Mouse (Mus musculus): ENCODE results near the gene Kremen1. TPM values are rescaled to one million over a fixed set of nuclear protein-coding genes. Genes with fewer than 3 reads are reported as not detected.
A peak's percentile ranks its signal among the peaks of the same experiment; 100 is the strongest.

Kremen1 gene
- polyA plus RNA-seq, 1 experiment, result 13.4 TPM

- Histone ChIP-seq H3K27ac (ENCODE audit: insufficient read depth, low read depth, low read length) (no peak overlapping the region), H3K4me1 (ENCODE audit: control insufficient read depth, insufficient read depth, low read length) (peaks cover 10% of the 10 kb centered on the region), H3K4me3 (ENCODE audit: insufficient read depth, low read length) (no peak overlapping the region)
- TF ChIP-seq POLR2A (IDR thresholded peaks at IDR 0.05; ENCODE audit: borderline replicate concordance, low read depth, low read length), result no peak
- no peak for TF ChIP-seq CTCF (IDR thresholded peaks at IDR 0.05; ENCODE audit: low read depth, low read length)
These were observed 97.9 kb downstream of the Kremen1 start for GRCm38 (mm10) chr11:5163421-5163820.

DNA sequence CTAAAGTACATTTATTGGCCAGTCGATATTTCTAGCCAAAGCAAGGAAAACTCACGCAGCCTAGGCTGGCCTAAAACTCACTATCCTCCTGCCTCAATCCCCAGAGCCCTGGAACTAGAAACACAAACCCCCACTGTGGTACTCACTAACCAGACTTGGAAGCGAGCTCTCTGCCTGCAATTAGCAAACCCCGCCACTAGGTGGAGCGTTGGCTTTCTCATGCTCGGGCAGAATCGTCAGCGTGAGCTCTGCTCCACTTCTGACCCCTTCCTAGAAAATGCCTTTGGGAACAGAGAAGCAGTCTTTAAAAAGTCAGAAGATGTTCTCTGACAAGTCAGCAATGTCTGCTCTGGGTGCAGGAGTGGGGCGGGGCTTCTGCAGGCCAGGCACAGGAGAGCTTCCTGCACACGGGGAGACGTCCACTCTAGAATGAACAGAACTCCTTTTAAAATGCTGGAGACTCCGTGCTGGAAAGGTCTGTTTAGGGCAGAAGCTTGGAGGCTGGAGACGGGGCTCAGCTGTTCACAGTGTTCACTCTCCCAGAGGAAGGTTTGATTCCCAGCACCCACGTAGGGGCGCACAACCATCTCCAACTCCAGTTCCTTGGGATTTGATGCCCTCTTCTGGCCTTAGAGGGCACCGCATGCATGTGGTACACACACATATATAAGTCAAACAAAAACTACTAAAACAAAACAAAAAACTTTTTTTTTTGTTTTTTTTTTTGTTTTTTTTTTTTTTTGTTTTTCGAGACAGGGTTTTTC is 100.5 kb downstream of the Kremen1 start:
- Histone ChIP-seq H3K4me1 (ENCODE audit: control insufficient read depth, insufficient read depth, low read length) (peaks cover 10% of the 10 kb centered on the region), H3K27ac (ENCODE audit: insufficient read depth, low read depth, low read length) (no peak overlapping the region), H3K4me3 (ENCODE audit: insufficient read depth, low read length) (no peak overlapping the region)
- TF ChIP-seq CTCF (IDR thresholded peaks at IDR 0.05; ENCODE audit: low read depth, low read length) (no peak; the same call in 1 of the 2 replicates), POLR2A (IDR thresholded peaks at IDR 0.05; ENCODE audit: borderline replicate concordance, low read depth, low read length) (no peak)

GRCm38 (mm10) chr11:5158056-5158455 is 103.3 kb downstream of the Kremen1 start:
- no peak overlapping the region for H3K4me3 ChIP-seq (ENCODE audit: insufficient read depth, low read length)
- TF ChIP-seq CTCF (IDR thresholded peaks at IDR 0.05; ENCODE audit: low read depth, low read length) (no peak), POLR2A (IDR thresholded peaks at IDR 0.05; ENCODE audit: borderline replicate concordance, low read depth, low read length) (no peak)
- H3K27ac ChIP-seq (ENCODE audit: insufficient read depth, low read depth, low read length), result no peak overlapping the region
- peaks cover under 1% of the 10 kb centered on the region for H3K4me1 ChIP-seq (ENCODE audit: control insufficient read depth, insufficient read depth, low read length)

GRCm38 (mm10) chr11:5154961-5155805 is 106.2 kb downstream of the Kremen1 start:
- no peak overlapping the region for H3K27ac ChIP-seq (ENCODE audit: insufficient read depth, low read depth, low read length)
- H3K4me3 ChIP-seq (ENCODE audit: insufficient read depth, low read length), result no peak overlapping the region
- TF ChIP-seq CTCF (IDR thresholded peaks at IDR 0.05; ENCODE audit: low read depth, low read length), result no peak
- no peak for TF ChIP-seq POLR2A (IDR thresholded peaks at IDR 0.05; ENCODE audit: borderline replicate concordance, low read depth, low read length)
- H3K4me1 ChIP-seq (ENCODE audit: control insufficient read depth, insufficient read depth, low read length), result 0 out of 2 replicates have a peak, but pooled peaks cover 2% of the 10 kb centered on the region

GRCm38 (mm10) chr11:5151680-5152337 is 109.5 kb downstream of the Kremen1 start, which contains the start of gene Emid1:
Gene Emid1 (minus strand): TSS chr11:5152257.
- TF ChIP-seq CTCF (IDR thresholded peaks at IDR 0.05; ENCODE audit: low read depth, low read length) (no peak), POLR2A (IDR thresholded peaks at IDR 0.05; ENCODE audit: borderline replicate concordance, low read depth, low read length) (no peak)
- no peak within 1 kb of the TSS for H3K27ac ChIP-seq (ENCODE audit: insufficient read depth, low read depth, low read length)
- peak within 1 kb of the TSS; percentile 32 for H3K4me3 ChIP-seq (ENCODE audit: insufficient read depth, low read length)
- H3K4me1 ChIP-seq (ENCODE audit: control insufficient read depth, insufficient read depth, low read length), result 0 out of 2 replicates have a peak, but pooled peaks cover 2% of the 10 kb centered on the region

DNA sequence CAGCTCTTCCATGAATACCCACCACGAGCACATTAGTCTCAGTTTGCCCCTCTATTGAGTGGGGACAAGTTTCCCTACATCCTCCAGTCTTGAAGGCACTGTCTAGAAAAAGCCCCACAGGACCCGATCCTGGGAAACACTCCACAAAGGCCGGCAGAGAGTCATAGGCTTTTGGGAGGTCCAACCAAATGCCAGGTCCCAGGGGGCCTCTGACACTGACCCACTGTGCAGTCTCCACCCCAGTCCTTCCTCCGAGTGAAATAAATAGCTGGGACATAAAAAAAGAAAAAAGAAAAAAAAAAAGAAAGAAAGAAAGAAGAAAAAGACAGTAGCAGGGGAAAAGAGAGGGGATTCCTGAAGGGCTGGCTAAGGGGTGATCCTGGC is 110.1 kb downstream of the Kremen1 start:
- Histone ChIP-seq H3K4me1 (ENCODE audit: control insufficient read depth, insufficient read depth, low read length) (0 out of 2 replicates have a peak, but pooled peaks cover 2% of the 10 kb centered on the region), H3K27ac (ENCODE audit: insufficient read depth, low read depth, low read length) (no peak overlapping the region), H3K4me3 (ENCODE audit: insufficient read depth, low read length) (no peak overlapping the region)
- TF ChIP-seq POLR2A (IDR thresholded peaks at IDR 0.05; ENCODE audit: borderline replicate concordance, low read depth, low read length) (no peak), CTCF (IDR thresholded peaks at IDR 0.05; ENCODE audit: low read depth, low read length) (no peak)

GRCm38 (mm10) chr11:5150416-5151246 is 110.7 kb downstream of the Kremen1 start:
- Histone ChIP-seq H3K4me3 (ENCODE audit: insufficient read depth, low read length) (no peak overlapping the region), H3K4me1 (ENCODE audit: control insufficient read depth, insufficient read depth, low read length) (0 out of 2 replicates have a peak, but pooled peaks cover 2% of the 10 kb centered on the region), H3K27ac (ENCODE audit: insufficient read depth, low read depth, low read length) (no peak overlapping the region)
- TF ChIP-seq POLR2A (IDR thresholded peaks at IDR 0.05; ENCODE audit: borderline replicate concordance, low read depth, low read length) (no peak), CTCF (IDR thresholded peaks at IDR 0.05; ENCODE audit: low read depth, low read length) (no peak)

DNA sequence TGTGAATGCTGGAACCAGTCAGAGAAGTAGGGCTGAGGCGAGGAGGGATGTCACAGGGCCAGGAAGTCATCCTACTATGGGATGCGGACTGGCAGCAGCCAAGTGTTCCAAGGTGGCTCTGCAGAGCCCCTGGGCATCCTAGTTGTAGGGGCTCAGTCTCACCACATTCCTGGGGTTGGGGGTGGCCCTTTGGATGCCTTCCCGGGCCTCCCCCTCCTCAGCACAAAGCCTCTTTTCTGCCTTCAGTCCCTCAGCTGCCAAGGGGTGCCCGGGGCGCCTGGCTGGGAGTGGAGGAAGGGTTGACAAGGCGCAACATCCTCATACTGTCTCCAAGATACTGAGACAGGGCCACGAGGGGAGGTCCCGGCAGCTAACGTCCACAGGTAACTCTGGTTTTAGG is 111.4 kb downstream of the Kremen1 start:
- Histone ChIP-seq H3K4me3 (ENCODE audit: insufficient read depth, low read length) (no peak overlapping the region), H3K4me1 (ENCODE audit: control insufficient read depth, insufficient read depth, low read length) (0 out of 2 replicates have a peak, but pooled peaks cover 2% of the 10 kb centered on the region), H3K27ac (ENCODE audit: insufficient read depth, low read depth, low read length) (no peak overlapping the region)
- no peak for TF ChIP-seq CTCF (IDR thresholded peaks at IDR 0.05; ENCODE audit: low read depth, low read length)
- no peak for TF ChIP-seq POLR2A (IDR thresholded peaks at IDR 0.05; ENCODE audit: borderline replicate concordance, low read depth, low read length)

DNA sequence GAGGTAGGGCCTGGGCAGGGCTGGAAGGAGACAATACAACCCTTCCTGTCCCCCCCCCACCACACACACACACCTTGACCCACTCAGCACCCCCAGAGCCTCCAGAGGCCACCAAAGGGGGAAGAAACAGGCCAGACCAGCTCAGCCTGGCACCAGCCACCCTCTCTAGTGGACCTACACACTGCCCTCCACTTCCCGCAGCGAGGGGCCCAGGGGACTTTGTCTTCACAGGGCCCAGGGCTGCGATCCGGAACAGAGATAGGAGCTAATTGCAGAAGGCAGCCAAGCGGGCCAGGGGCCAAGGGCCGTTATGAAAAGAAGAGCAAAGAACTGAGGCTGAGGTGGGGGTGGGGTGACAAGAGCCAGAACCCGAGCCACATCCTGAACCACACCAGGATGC is 112.1 kb downstream of the Kremen1 start:
- Histone ChIP-seq H3K4me1 (ENCODE audit: control insufficient read depth, insufficient read depth, low read length) (0 out of 2 replicates have a peak, but pooled peaks cover 2% of the 10 kb centered on the region), H3K4me3 (ENCODE audit: insufficient read depth, low read length) (no peak overlapping the region), H3K27ac (ENCODE audit: insufficient read depth, low read depth, low read length) (no peak overlapping the region)
- TF ChIP-seq POLR2A (IDR thresholded peaks at IDR 0.05; ENCODE audit: borderline replicate concordance, low read depth, low read length) (no peak), CTCF (IDR thresholded peaks at IDR 0.05; ENCODE audit: low read depth, low read length) (no peak)

Data from bone marrow macrophage, adult 2 months (primary cell).